Mouse (Mus musculus): Measurements from ENCODE around the gene 1810013L24Rik. TPM values are rescaled to one million over a fixed set of nuclear protein-coding genes. Genes with fewer than 3 reads are reported as not detected.

1810013L24Rik gene
- polyA plus RNA-seq (2015; fragmentation: Nextera tagmentation; extraction: Ambion mirVana), result 14.0 and 14.6 TPM in 2 replicates

DNA sequence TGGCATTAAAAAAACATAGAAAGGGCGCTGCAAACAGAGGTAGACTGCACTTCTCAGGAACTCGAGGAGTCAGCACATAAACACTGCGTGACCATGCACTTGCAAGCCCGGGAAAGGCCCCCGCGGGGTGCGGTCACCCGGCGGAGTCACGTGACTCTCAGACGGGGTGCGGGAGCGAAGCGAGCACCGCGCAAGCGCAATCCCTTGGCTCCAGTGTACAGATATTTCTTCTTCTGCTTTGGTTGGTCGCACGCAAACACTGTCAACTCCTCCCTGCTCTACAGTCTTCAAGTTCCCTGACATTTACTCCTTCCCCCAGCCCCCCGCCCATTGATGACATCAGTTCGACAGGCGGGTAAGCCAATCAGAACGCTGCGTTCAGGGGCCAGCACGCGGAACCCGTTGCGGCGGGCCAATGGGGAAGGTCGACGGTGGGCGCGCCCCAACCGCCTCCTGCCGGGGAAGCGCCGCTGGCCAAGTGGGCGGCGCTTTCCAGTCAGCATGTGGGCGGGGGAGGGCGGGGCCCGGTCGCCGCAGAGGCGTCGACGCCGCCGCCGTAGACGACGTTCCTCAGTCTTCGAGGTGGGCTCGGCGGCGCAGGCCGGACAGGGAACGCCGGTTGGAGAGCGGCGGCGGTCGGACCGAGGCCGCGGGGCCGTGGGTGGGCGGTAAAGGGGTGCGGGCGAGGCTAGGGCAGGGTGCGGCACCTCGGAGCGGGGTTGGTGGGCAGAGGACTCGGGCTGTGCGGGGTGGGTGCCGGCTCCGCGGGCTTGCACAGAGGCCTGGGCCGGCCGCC lies at the start of gene 1810013L24Rik:
Gene 1810013L24Rik, plus strand, starts transcription at position 537 of the 796 bp plus-strand sequence.
- under 1% methylated on average over 75 of the region's 80 CpGs for whole genome bisulfite sequencing (ENCODE audit: insufficient replicate concordance)
- DNase-seq (peak; percentile 98), ATAC-seq (ENCODE audit: low read depth) (peak; percentile 91)
- Histone ChIP-seq H3K36me3 (peaks cover 32% of the 10 kb centered on the region), H3K4me2 (peak within 1 kb of the TSS; percentile 96), H3K4me3 (replicated peaks) (peak within 1 kb of the TSS; percentile 96), H3K9ac (peak within 1 kb of the TSS; percentile 100), H3K27ac (peak within 1 kb of the TSS; percentile 99), H3K27me3 (no peaks in the 10 kb centered on the region), H3K9me3 (replicated peaks) (no peaks in the 10 kb centered on the region), H3K4me1 (replicated peaks) (peaks cover 45% of the 10 kb centered on the region)

DNA sequence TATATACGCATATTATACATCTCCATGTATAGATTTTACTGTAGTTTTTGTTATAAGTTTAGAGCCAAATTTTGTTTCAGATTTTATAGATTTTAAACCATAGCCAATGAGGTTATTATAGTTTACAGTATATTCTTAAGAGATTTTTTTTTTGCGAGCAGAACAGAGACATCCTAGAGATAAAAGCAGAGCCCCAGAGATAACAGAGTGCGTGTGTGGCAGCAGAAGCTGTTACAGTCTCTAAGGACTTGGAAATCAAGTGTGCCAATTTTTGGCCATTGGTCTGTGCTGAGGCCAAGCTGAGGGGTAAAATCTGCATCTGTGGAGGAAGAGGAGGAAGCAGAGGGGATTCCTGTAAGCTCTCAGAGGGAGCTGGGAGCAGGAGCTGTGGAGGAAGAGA lies 49.7 kb upstream of the 1810013L24Rik start:
- Histone ChIP-seq H3K27ac (0 out of 2 replicates have a peak overlapping the region, but pooled peaks have one; percentile 34), H3K4me1 (replicated peaks) (peaks cover 27% of the 10 kb centered on the region), H3K4me2 (peak overlapping the region; percentile 26; the same call in 1 of the 2 replicates), H3K9ac (0 out of 2 replicates have a peak overlapping the region, but pooled peaks have one; percentile 3), H3K4me3 (replicated peaks) (no peak overlapping the region), H3K27me3 (no peaks in the 10 kb centered on the region), H3K36me3 (no peaks in the 10 kb centered on the region), H3K9me3 (replicated peaks) (no peaks in the 10 kb centered on the region)
- ATAC-seq (ENCODE audit: low read depth) (no peak), DNase-seq (no peak)
- 41% methylated on average over 3 of the region's 3 CpGs for WGBS (ENCODE audit: insufficient replicate concordance)

DNA sequence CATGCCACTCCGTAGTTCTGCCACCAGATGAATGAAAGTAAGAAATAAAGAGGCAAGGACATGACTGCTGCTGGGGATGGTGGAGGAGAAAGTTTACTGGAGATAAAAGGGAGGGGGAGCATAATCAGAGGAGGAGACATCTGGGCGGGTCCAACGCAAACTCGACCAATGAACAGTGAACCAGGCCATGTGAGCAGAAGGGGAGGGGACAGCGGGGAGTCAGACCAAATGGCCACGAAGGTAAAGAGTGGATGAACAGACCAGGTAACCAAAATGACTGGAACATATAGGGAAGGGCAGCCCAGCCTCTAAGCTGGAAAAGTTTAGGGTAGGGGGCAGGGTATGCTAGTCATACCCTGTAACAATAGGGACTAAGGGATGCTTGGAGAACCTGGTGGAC lies 48.7 kb upstream of the 1810013L24Rik start:
- Histone ChIP-seq H3K27me3 (no peaks in the 10 kb centered on the region), H3K27ac (no peak overlapping the region), H3K9me3 (replicated peaks) (no peaks in the 10 kb centered on the region), H3K9ac (peak overlapping the region; percentile 3; the same call in 1 of the 2 replicates), H3K4me3 (replicated peaks) (no peak overlapping the region), H3K4me2 (peak overlapping the region; percentile 26), H3K36me3 (no peaks in the 10 kb centered on the region), H3K4me1 (replicated peaks) (peaks cover 27% of the 10 kb centered on the region)
- ATAC-seq (ENCODE audit: low read depth) (peak; percentile 76), DNase-seq (no peak)
- WGBS (ENCODE audit: insufficient replicate concordance), result 41% methylated on average over 6 of the region's 6 CpGs

DNA sequence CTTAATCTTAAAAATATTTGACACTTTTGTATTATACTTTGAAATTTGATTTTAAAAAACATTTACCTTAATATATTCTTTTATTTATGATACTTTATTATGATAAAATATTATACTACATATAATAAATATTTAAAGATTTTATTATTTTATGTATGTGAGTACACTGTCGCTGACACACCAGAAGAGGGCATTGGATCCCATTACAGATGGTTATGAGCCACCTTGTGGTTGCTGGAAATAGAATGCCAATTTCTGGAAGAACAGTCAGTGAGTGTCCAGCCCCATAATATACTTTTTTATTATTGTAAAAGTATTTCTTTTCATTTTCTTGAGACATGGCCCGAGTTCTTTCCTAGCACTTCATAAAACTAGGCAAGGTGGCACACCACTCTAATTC lies 48.2 kb upstream of the 1810013L24Rik start:
- Histone ChIP-seq H3K36me3 (no peaks in the 10 kb centered on the region), H3K4me2 (no peak overlapping the region), H3K4me1 (replicated peaks) (peaks cover 27% of the 10 kb centered on the region), H3K27ac (no peak overlapping the region), H3K9ac (no peak overlapping the region), H3K4me3 (replicated peaks) (no peak overlapping the region), H3K9me3 (replicated peaks) (no peaks in the 10 kb centered on the region), H3K27me3 (no peaks in the 10 kb centered on the region)
- 82% methylated on average over 2 of the region's 2 CpGs for WGBS (ENCODE audit: insufficient replicate concordance)
- no peak for ATAC-seq (ENCODE audit: low read depth)
- no peak for DNase-seq

DNA sequence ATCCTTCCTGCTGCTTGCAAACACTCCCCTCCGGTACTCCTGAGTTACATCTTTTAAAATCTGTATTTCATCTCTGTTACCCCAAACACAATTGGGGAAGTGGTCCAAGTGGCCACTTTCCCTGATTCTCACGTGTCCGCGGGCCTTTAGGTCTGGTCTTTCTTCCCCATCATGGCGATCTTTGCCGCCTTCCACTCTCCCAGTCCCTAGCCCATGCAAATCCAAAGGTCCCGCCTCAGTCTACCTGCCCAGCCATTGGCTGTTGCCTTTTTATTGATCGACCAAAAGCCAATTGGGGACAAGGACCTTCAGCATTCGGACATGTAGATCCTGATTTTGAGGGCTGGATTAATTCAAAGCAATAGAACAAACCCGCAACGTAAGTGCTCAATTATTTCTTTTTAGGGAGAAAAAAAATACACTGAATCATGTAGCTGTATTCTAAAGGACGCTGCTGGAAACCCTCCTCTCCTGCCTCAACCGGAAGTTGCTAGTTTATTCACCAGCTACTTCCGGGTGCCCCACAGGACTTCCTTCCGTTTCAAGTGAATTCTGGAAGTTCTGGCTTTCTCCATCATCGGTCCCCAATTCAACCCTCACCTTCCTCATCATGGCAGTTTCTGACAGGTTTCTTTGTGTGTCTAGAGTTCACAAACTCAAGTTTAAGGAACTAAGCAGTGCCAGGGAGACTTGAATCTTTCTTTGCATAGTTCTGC lies 46.5 kb upstream of the 1810013L24Rik start:
- H3K27ac ChIP-seq, result no peak overlapping the region
- no peaks in the 10 kb centered on the region for H3K36me3 ChIP-seq
- H3K4me3 ChIP-seq (replicated peaks), result no peak overlapping the region
- no peak overlapping the region for H3K9ac ChIP-seq
- ATAC-seq (ENCODE audit: low read depth) (no peak), DNase-seq (no peak)
- no peaks in the 10 kb centered on the region for H3K27me3 ChIP-seq
- H3K4me1 ChIP-seq (replicated peaks), result peaks cover 27% of the 10 kb centered on the region
- no peak overlapping the region for H3K4me2 ChIP-seq
- H3K9me3 ChIP-seq (replicated peaks), result no peaks in the 10 kb centered on the region
- WGBS (ENCODE audit: insufficient replicate concordance), result 66% methylated on average over 16 of the region's 16 CpGs

DNA sequence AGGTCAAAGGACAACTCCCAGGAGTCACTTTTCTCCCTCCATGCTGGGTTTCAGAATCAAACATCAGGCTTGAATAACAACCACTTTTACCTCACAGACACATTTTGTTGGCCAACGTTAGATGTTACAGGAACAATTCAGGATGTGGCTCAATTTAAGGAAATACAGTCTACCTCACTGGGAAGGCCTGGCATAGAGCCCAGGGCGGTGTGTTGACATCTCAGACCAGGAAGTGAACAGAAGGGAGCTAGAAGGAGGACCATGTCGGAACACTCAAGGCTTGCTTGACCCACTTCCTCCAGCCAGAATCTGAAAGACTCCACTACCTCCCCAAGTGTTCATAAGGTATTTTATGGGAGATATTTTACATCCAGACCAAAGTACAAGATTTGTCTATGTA lies 45.1 kb upstream of the 1810013L24Rik start:
- H3K4me2 ChIP-seq, result no peak overlapping the region
- 44% methylated on average over 3 of the region's 3 CpGs for WGBS (ENCODE audit: insufficient replicate concordance)
- H3K27me3 ChIP-seq, result no peaks in the 10 kb centered on the region
- peaks cover 20% of the 10 kb centered on the region for H3K4me1 ChIP-seq (replicated peaks)
- no peak overlapping the region for H3K9ac ChIP-seq
- no peak for DNase-seq
- no peak overlapping the region for H3K4me3 ChIP-seq (replicated peaks)
- ATAC-seq (ENCODE audit: low read depth), result no peak
- no peaks in the 10 kb centered on the region for H3K9me3 ChIP-seq (replicated peaks)
- no peak overlapping the region for H3K27ac ChIP-seq
- no peaks in the 10 kb centered on the region for H3K36me3 ChIP-seq

DNA sequence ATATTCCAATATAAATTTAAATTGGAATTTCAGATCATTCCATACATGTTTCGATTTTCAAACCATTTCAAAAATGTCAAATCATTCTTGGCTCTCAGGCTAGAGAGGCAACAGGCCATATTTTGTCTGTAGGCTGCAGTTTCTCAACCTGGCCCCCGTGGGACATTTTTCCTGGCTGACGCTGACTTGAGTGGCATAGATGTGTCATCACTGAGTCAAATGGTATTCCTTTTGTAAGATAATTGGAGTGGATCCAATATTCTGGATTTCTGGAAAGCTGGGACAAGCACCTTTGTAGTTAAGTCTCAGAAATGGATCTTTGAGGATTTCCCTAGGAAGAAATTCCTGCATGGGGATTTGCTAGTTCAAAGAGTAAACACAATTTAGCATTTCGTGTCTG lies 39.0 kb upstream of the 1810013L24Rik start:
- H3K9ac ChIP-seq, result no peak overlapping the region
- ATAC-seq (ENCODE audit: low read depth), result no peak

DNA sequence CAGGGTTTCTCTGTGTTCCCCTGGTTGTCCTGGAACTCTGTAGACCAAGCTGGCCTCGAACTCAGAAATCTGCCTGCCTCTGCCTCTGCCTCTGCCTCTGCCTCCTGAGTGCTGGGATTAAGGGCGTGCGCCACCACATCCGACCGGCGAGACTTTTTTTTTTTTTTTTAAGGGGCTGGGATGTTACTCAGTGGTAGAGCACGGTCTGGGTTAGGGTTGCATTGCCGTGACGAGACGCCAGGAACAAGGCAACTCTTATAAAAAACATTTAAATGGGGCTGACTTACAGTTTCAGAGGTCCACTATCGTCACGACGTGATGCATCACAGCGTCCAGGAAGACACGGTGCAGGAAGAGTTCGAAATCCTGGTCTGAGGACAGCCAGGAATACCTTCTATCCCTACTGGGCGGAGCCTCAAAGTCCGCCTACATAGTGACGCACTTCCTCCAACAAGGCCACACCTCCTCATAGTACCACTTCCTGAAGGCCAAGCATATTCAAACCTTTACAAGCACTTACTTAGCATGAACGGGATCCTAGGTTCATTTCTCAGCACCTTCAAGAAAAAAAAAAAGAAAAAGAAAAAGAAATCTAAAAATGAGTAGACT lies 37.8 kb upstream of the 1810013L24Rik start, which contains the start of gene Usp7:
Gene Usp7, minus strand, starts transcription at position 360 of the 609 bp plus-strand sequence.
- H3K27ac ChIP-seq, result no peak within 1 kb of the TSS
- no peaks in the 10 kb centered on the region for H3K36me3 ChIP-seq
- no peak within 1 kb of the TSS for H3K9ac ChIP-seq
- ATAC-seq (ENCODE audit: low read depth) (no peak), DNase-seq (no peak)
- H3K4me1 ChIP-seq (replicated peaks), result no peaks in the 10 kb centered on the region
- no peak within 1 kb of the TSS for H3K4me3 ChIP-seq (replicated peaks)
- H3K27me3 ChIP-seq, result no peaks in the 10 kb centered on the region
- H3K4me2 ChIP-seq, result no peak within 1 kb of the TSS
- WGBS (ENCODE audit: insufficient replicate concordance), result 80% methylated on average over 20 of the region's 20 CpGs
- H3K9me3 ChIP-seq (replicated peaks), result no peaks in the 10 kb centered on the region

More for the DNA sequence above, 39.0 kb upstream of the 1810013L24Rik start:
- Histone ChIP-seq H3K27ac (no peak overlapping the region), H3K9me3 (replicated peaks) (no peaks in the 10 kb centered on the region), H3K27me3 (no peaks in the 10 kb centered on the region), H3K4me2 (no peak overlapping the region), H3K4me1 (replicated peaks) (no peaks in the 10 kb centered on the region), H3K36me3 (no peaks in the 10 kb centered on the region), H3K4me3 (replicated peaks) (no peak overlapping the region)
- DNase-seq, result no peak
- 75% methylated on average over 4 of the region's 4 CpGs for WGBS (ENCODE audit: insufficient replicate concordance)

DNA sequence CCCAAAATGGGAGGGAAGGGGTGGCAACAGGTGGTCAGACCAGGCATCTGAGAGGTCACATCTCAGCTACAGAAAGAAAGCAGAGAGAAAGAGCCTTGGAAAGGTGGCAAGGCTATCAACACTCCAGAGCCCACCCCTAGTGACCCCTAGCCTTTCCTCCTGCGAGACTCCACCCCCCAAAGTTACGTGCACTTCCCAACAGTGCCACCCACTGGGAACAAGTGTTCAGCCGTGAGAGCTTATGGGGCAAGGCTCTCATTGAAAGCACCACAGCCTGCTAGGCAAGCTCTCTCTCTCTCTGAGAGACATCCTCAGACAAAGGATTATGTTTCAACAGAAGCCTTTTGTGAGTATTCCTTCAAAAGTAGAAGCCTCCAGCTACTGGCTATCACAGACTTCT lies 34.9 kb upstream of the 1810013L24Rik start:
- ATAC-seq (ENCODE audit: low read depth), result no peak

DNA sequence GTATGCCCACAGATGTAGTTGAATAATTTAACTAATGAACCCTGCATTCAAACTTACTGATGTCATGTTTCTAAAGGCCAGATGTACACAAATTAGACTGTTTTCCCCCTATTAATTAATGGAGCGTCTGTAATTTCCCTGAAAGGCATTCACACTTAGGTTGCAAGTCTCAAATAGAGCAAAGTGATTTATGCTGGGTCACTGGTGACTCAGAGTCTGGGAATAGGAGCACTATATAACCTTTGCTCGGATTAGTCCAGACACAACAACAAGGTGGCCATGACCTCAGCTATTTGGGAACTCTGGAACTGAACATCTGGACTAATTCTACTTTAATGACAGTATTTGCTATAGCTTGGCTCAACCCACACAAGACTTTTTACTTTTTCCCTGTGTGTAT lies 34.0 kb upstream of the 1810013L24Rik start:
- H3K9me3 ChIP-seq (replicated peaks), result peaks cover 7% of the 10 kb centered on the region
- H3K27ac ChIP-seq, result no peak overlapping the region
- DNase-seq, result no peak
- H3K27me3 ChIP-seq, result no peaks in the 10 kb centered on the region
- H3K4me3 ChIP-seq (replicated peaks), result no peak overlapping the region
- H3K4me1 ChIP-seq (replicated peaks), result no peaks in the 10 kb centered on the region
- no peak overlapping the region for H3K4me2 ChIP-seq
- ATAC-seq (ENCODE audit: low read depth), result no peak
- H3K9ac ChIP-seq, result no peak overlapping the region
- H3K36me3 ChIP-seq, result no peaks in the 10 kb centered on the region
- 61% methylated on average over 2 of the region's 2 CpGs for WGBS (ENCODE audit: insufficient replicate concordance)

More for the DNA sequence above, 34.9 kb upstream of the 1810013L24Rik start:
- WGBS (ENCODE audit: insufficient replicate concordance), result 3% methylated on average over 3 of the region's 3 CpGs
- Histone ChIP-seq H3K27ac (no peak overlapping the region), H3K9me3 (replicated peaks) (no peaks in the 10 kb centered on the region), H3K4me2 (no peak overlapping the region), H3K27me3 (no peaks in the 10 kb centered on the region), H3K9ac (no peak overlapping the region), H3K36me3 (no peaks in the 10 kb centered on the region), H3K4me1 (replicated peaks) (no peaks in the 10 kb centered on the region), H3K4me3 (replicated peaks) (no peak overlapping the region)
- DNase-seq, result no peak

DNA sequence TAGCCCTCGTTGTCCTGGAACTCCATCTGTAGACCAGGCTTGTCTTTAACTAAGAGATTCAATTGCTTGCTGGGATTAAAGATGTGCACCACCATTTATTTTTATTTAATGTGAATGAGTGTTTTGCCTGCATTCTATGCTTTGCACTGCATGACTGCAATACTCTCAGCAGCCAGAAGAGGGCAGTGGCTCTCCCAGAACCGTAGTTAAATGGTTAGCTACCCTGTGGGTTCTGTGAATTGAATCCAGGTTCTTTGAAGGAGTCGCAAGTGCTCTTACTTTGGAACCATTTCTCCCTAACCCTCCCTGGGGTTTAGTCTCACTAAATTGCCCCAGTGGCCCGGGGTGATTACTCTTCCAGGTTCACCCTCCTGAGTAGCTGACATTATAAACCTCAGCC lies 23.2 kb upstream of the 1810013L24Rik start:
- peak; percentile 57 for DNase-seq
- Histone ChIP-seq H3K27ac (no peak overlapping the region), H3K4me2 (no peak overlapping the region), H3K9me3 (replicated peaks) (no peaks in the 10 kb centered on the region), H3K36me3 (no peaks in the 10 kb centered on the region), H3K9ac (no peak overlapping the region), H3K4me3 (replicated peaks) (no peak overlapping the region), H3K27me3 (peaks cover 3% of the 10 kb centered on the region; the same call in 1 of the 2 replicates), H3K4me1 (replicated peaks) (peaks cover 25% of the 10 kb centered on the region)
- WGBS (ENCODE audit: insufficient replicate concordance), result 18% methylated on average over 4 of the region's 4 CpGs
- ATAC-seq (ENCODE audit: low read depth), result no peak
